Mouse (Mus musculus) urinary bladder, postnatal 25 days (tissue): ENCODE data around the gene Me3.
"Not testable (repeated sequence)": the region's sequence is repeated elsewhere in the genome, so short reads cannot be mapped to it uniquely, and the experiment has no call there.

Source experiments
- DNase-seq: peaks from one replicate; pipeline ENCODE4 v3.0.0; 2022; ENCODE audit warnings: low spot score

Me3 gene

GRCm38 (mm10) chr7:89730514-89730913 is 98.3 kb downstream of the Me3 start:
- no peak for DNase-seq

- DNase-seq = not testable (repeated sequence)
These were observed 98.9 kb downstream of the Me3 start for GRCm38 (mm10) chr7:89731115-89731514.

GRCm38 (mm10) chr7:89748415-89748814 is 116.2 kb downstream of the Me3 start:
- peak; percentile 24 for DNase-seq

- DNase-seq = no peak
These were observed 117.0 kb downstream of the Me3 start for GRCm38 (mm10) chr7:89749183-89749582.

GRCm38 (mm10) chr7:89766678-89767508 is 134.7 kb downstream of the Me3 start:
- DNase-seq = no peak

- DNase-seq = no peak
These were observed 137.1 kb downstream of the Me3 start for GRCm38 (mm10) chr7:89769106-89769896.

GRCm38 (mm10) chr7:89770021-89770420 is 137.8 kb downstream of the Me3 start:
- DNase-seq = no peak

- no peak for DNase-seq
These were observed 140.7 kb downstream of the Me3 start for GRCm38 (mm10) chr7:89772906-89773305.

GRCm38 (mm10) chr7:89773352-89773921 is 141.2 kb downstream of the Me3 start:
- DNase-seq = no peak

- DNase-seq = no peak
These were observed 141.7 kb downstream of the Me3 start for GRCm38 (mm10) chr7:89773926-89774325.

- DNase-seq = no peak
These were observed 143.7 kb downstream of the Me3 start for GRCm38 (mm10) chr7:89775848-89776247.

GRCm38 (mm10) chr7:89781391-89781790 is 149.2 kb downstream of the Me3 start:
- no peak for DNase-seq

- DNase-seq = peak; percentile 26
These were observed 155.5 kb downstream of the Me3 start for GRCm38 (mm10) chr7:89787735-89788134.

GRCm38 (mm10) chr7:89792576-89792975 is 160.4 kb downstream of the Me3 start:
- DNase-seq = no peak

- DNase-seq = no peak
These were observed 163.2 kb downstream of the Me3 start for GRCm38 (mm10) chr7:89795366-89795765.

- no peak for DNase-seq
These were observed 164.2 kb downstream of the Me3 start for GRCm38 (mm10) chr7:89796351-89796801.

- no peak for DNase-seq
These were observed 166.3 kb downstream of the Me3 start for GRCm38 (mm10) chr7:89798358-89799020.

GRCm38 (mm10) chr7:89802447-89802846 is 170.3 kb downstream of the Me3 start:
- no peak for DNase-seq

GRCm38 (mm10) chr7:89803966-89804365 is 171.8 kb downstream of the Me3 start:
- no peak for DNase-seq

GRCm38 (mm10) chr7:89809400-89809799 is 177.2 kb downstream of the Me3 start:
- no peak for DNase-seq

GRCm38 (mm10) chr7:89828436-89829065 is 196.4 kb downstream of the Me3 start:
- no peak for DNase-seq

GRCm38 (mm10) chr7:89829201-89829600 is 197.0 kb downstream of the Me3 start:
- no peak for DNase-seq
